Mouse (Mus musculus): ENCODE measurements at regions not wholly inside any gene's neighbourhood (a gene's known extent, or its start where the extent isn't known, plus 50 kb on each side); places are given as distances from the start of the nearest gene placed in this dataset.

DNA sequence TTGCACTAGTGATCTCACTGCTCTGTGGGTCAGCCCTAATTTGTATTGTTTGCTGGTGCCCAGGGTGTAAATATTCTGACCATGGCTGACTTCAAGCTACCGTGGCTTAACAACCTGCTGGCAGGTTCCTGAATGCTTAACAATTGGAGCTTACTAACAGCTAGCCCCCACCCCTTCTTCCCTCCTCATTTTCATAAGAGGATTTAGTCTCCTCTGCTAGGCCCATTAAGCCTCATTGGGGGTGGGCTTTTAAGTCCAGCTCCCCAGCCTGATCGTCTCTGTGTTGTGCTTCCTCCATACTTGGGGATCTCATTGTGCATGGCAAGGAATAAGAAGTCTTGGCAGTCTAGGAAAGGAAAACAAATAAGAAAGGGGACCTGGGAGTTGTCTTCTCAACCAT, 118.6 kb upstream of the Snx19 start:
- no peak for DNase-seq

DNA sequence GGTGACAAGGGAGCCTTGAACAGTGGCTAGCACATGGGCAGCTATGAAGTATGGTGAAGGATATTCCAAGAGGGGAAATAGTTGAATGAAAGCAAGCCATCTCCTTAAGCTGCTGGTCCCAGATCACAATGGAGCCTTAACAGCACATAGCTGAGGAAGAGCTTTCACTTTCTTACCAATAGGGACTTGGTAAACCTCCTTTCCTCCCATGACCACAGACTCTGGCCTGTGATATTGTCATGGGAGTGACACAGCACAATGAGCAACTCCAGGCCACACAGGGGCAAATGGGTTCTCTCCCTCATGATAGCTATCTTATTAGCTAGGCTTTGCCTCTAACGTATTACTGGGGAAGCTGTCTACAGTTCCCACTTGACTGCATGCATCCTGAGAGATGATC, 113.5 kb upstream of the Snx19 start:
- no peak for DNase-seq

DNA sequence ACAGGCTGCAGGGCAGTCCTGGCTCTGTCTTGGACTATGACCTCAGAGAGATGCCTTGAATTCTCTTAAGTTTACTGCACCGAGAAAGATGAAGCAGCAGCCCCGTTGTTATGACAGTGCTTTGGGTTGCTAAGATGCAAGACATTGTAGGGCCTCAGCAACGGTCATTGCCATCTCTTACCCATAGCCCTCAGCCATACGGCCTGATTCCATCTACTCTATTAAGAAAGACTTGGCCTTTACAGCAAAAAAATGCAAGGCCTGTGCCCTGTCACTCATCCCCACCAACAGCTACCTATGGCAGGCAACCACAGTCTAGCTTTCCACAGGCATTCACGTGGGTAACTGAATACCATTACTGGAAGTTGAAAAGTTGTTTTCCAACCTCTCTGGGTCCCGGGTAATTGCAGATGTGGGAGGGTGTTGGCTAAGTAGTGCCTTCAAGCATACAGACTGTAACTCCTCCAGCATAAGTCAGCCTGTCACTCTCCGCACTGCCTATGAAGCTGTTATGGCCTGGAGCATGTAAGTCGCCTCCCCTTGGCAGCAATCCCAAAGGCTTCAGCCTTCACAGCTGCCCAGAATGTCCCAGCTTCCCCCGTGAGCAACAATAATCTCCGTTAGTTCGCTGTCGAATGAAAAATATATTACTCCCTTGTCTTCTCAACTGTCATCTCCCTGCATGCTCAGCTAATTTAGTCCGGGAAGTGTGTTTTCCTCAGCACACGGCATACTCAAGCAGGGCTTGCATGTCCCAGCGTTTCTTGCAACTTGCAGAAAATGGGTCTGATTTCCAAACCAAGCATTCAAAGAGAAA, 112.3 kb upstream of the Snx19 start:
- no peak for DNase-seq

DNA sequence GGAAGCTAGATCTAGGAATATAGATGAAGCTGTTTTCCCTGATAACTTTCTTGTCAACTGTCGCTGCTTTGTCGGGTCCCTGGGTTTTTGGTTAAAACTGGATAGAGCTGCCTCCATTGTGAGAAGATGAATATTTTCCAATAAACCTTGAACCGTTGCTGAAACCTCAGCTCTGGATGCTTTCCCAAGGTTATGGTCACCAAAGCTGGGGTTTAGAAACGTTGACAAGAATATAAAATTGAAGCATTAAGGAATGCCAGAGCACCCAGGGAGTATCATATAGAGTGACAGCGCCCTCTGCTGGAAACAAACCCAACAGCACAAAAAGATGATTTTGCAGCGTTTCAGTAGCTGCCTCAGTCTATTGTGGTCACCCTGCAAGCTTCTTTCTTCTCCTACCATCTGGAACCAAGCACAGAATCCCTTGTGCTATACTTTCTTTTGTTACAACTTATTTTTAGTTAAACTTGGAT, 111.7 kb upstream of the Snx19 start:
- DNase-seq = no peak

DNA sequence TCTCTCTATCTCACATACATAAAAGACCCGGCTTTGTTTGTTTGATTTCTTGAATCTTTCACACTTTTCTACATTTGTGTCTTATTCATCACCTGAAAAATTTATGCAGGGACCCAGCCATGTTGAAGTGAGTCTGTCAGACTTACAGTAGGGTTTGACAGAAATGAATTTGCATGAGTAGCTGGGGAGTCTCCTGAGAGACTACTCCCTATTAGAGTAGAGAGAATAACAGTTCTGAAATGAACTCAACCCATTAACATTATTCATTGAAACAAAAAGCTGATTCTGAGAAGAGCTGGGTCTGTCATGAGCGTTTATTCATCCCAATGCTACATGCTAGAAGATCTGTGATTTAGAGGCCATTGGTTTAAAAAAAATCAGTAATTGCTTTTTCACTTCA, 82.0 kb upstream of the Snx19 start:
- no peak for DNase-seq

DNA sequence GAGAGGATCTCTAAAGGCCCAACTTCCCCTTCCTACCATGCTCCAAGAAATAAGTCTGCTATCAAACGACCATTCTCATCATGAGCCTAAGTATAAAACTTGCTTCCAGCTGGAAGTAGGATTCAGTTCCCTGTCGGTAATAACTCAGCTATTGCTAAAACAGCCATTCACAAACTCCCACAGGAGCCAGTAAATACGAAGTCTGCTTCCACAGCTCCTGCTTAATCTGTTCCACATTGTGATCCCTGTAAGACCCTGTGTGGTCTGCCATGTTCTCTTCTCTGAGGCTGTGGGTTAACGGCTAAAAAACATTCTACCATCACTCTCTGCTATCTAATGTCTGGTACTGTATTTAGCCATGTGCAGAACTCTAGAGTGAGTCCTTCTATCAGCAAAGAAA, 72.9 kb upstream of the Snx19 start:
- no peak for DNase-seq

DNA sequence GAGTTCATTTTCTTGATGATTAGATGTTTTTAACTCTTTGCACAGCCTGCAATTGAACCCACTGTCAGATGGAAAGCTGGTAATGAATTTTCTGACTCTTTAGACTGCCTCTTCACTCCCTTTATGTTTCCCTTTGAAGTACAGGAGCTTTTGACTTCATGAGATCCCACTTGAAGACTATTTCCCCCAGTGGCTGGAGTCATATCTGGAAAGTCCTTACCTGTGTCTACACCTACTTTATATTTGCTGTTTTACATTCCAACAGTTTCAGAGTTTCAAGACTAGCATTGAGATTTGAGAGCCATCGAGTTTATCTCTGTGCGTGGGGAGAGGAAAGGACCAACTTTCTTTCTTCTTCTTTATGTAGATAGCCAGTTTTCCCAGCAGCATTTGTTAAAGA, 71.3 kb upstream of the Snx19 start:
- no peak for DNase-seq

DNA sequence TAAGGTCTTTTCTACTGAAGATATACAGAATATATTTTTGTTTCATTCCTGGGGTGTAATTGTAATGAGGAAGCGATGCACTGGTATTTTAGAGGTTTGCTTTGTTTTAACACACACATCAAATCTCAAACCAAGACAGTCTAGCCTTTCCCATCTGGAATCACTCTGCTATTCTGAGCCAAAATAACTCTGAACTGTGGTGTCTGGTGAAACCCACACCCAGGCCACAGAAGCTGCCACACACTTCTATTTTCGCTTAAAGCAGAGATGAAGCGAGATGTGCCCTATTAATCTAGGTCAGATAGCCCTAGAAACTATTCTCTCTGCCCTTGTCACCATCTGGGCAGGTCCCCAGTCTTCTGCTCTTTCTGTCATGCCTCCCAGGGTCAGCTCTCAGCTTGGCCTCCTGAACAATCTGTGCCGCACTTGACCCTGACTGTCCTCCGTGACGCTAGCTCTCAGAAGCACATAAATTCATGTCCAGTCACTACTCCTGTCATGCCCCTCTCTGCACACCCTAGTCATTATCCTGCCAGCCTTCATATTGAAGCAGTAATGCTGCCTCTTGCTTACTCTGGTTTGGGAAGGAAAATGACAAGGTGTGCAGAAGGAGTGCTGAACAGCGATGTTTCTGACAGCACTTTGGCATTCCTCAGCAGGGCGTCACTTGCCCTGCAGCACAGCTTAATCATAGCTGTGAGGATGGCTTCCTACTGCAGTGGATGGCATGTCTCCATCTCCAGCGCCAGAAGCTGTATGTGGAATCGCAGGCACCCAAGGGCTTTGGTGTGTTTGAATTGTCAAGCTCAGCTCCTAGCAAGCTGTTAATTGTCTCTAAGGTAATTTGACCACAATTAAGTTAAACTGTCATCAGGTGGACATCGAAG, 57.1 kb upstream of the Snx19 start:
- DNase-seq = no peak

DNA sequence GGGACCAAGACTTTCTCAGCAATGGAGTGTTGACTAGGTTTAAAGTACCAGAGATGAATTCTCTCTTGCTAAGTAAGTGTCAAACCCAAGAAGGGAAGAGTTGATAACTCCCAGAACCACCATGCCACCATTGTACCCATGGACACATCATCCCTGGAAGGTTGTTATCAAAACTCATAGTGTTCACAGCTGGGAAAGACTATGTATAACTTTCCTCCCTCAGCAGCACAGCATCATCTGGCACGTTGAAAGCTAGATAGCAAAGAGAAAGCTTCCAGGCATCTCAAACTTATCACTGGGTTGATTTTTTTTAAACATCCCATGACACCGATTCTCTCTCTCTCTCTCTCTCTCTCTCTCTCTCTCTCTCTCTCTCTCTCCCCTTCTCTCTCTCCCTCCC, 56.1 kb upstream of the Snx19 start:
- DNase-seq = no peak

DNA sequence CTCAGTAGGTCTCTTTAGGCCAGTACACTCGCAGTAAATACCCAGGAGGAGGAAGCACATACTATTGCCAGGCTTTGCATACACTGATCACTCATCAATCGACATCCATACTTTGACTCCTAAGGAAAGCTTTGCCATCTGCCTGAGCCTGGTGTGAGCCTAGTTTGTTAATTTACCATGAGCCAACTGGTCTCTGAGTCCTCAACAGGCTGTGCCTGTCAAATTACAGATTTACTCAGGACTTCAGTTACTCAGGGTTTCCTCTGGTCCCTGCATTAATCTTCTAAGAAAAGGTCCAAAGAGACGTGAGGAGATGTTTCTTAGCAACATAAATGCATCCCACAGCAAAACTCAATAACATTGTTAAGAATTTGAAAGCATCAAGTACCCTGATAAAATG, 50.0 kb upstream of the Snx19 start:
- DNase-seq = no peak

Measured in thymus, postnatal 25 days (tissue).